Mouse (Mus musculus) CH12.LX (cell line): Measurements from ENCODE around the gene Mkln1. TPM values are rescaled to one million over a fixed set of nuclear protein-coding genes. Genes with fewer than 3 reads are reported as not detected.

Source experiments
- DNase-seq: peaks from one replicate; pipeline ENCODE4 v3.0.0-alpha.2; 2013; ENCODE audit errors: extremely low read depth
- H3K27ac ChIP-seq: 2 replicates; pipeline ENCODE4 v1.5.1; 2012; ENCODE audit warnings: low read depth, mild to moderate bottlenecking, control low read depth, moderate library complexity; ENCODE audit not compliant: insufficient read depth
- H3K27me3 ChIP-seq: replicated peaks from 2 replicates; pipeline ENCODE3; 2012; ENCODE audit warnings: inconsistent platforms
- H3K36me3 ChIP-seq, 2 experiments: replicated peaks in 1 of 2; 2 replicates each; pipeline versions ENCODE3 to v1.6.1; 2012; ENCODE audit warnings: inconsistent platforms in 1 of 2, low read length in 1 of 2, mild to moderate bottlenecking in 1 of 2, mixed read lengths in 1 of 2, moderate library complexity in 1 of 2; ENCODE audit not compliant: control insufficient read depth in 1 of 2, insufficient read depth in 1 of 2
- H3K4me1 ChIP-seq, 2 experiments: 2 replicates each; pipeline ENCODE4 v1.6.1; 2012; ENCODE audit warnings: inconsistent platforms in 1 of 2, moderate library complexity in 1 of 2; ENCODE audit not compliant: insufficient read depth in 2 of 2, control insufficient read depth in 1 of 2
- H3K4me2 ChIP-seq: 2 replicates; pipeline ENCODE4 v1.6.1; 2012; ENCODE audit warnings: low read depth, mild to moderate bottlenecking, control low read depth; ENCODE audit not compliant: poor library complexity, insufficient read depth, severe bottlenecking
- H3K4me3 ChIP-seq, 3 experiments: fragments of 150-350 bp in 1 of 3; sonication (generic) in 1 of 3; replicated peaks in 1 of 3; 2 replicates each; pipeline versions ENCODE3 to v1.5.1; 2011 to 2012; ENCODE audit warnings: low read depth in 2 of 3, low read length in 2 of 3, mild to moderate bottlenecking in 2 of 3, moderate library complexity in 2 of 3, control low read depth in 1 of 3, improper control_type of control experiment in 1 of 3, inconsistent platforms in 1 of 3, mixed read lengths in 1 of 3; ENCODE audit not compliant: poor library complexity in 1 of 3
- H3K79me2 ChIP-seq: replicated peaks from 2 replicates; pipeline ENCODE4 v1.6.1; 2012; ENCODE audit warnings: mild to moderate bottlenecking, moderate library complexity; ENCODE audit not compliant: control insufficient read depth, poor library complexity, insufficient read depth, severe bottlenecking; ENCODE audit errors: extremely low read depth
- H3K9ac ChIP-seq: 2 replicates; pipeline ENCODE4 v1.6.1; 2012; ENCODE audit warnings: low read depth, mild to moderate bottlenecking, control low read depth, moderate library complexity; ENCODE audit not compliant: insufficient read depth
- H3K9me3 ChIP-seq: replicated peaks from 2 replicates; pipeline ENCODE3; 2012; ENCODE audit warnings: low read length, inconsistent platforms, mixed read lengths
- CTCF ChIP-seq, 2 experiments: IDR thresholded peaks in 1 of 2; conservative IDR thresholded peaks in 1 of 2; 2 replicates each; pipeline ENCODE4 v1.5.1; 2011 to 2012; ENCODE audit warnings: low read depth in 2 of 2, low read length in 2 of 2, improper control_type of control experiment in 1 of 2, inconsistent platforms in 1 of 2, mild to moderate bottlenecking in 1 of 2, moderate library complexity in 1 of 2
- EP300 ChIP-seq: IDR thresholded peaks from 2 replicates; pipeline ENCODE4 v1.6.1; 2011; ENCODE audit warnings: low read length, improper control_type of control experiment
- ETS1 ChIP-seq: conservative IDR thresholded peaks from 2 replicates; pipeline ENCODE4 v1.6.1; 2012; ENCODE audit warnings: low read depth, mild to moderate bottlenecking, inconsistent platforms, low read length, improper control_type of control experiment, moderate library complexity
- HCFC1 ChIP-seq: IDR thresholded peaks from 2 replicates; pipeline ENCODE4 v1.6.1; 2012; ENCODE audit warnings: low read depth, mild to moderate bottlenecking, inconsistent platforms, low read length, improper control_type of control experiment
- JUN ChIP-seq: IDR thresholded peaks from 2 replicates; pipeline ENCODE4 v1.6.1; 2011; ENCODE audit warnings: low read depth, mild to moderate bottlenecking, low read length, improper control_type of control experiment, moderate library complexity; ENCODE audit not compliant: insufficient read depth
- KAT2A ChIP-seq: IDR thresholded peaks from 2 replicates; pipeline ENCODE4 v1.6.1; 2012; ENCODE audit warnings: low read length, improper control_type of control experiment, inconsistent platforms; ENCODE audit not compliant: insufficient replicate concordance
- MAFK ChIP-seq: IDR thresholded peaks from 2 replicates; pipeline ENCODE4 v1.6.1; 2011; ENCODE audit warnings: low read length, improper control_type of control experiment; ENCODE audit not compliant: insufficient replicate concordance
- MAZ ChIP-seq: IDR thresholded peaks from 2 replicates; pipeline ENCODE4 v1.6.1; 2012; ENCODE audit warnings: low read depth, mild to moderate bottlenecking, inconsistent platforms, low read length, improper control_type of control experiment, moderate library complexity
- MEF2A ChIP-seq: IDR thresholded peaks from 2 replicates; pipeline ENCODE4 v1.6.1; 2014; ENCODE audit warnings: low read depth, mild to moderate bottlenecking, inconsistent platforms, low read length, improper control_type of control experiment, borderline replicate concordance
- PAX5 ChIP-seq: IDR thresholded peaks from 2 replicates; pipeline ENCODE4 v1.6.1; 2012; ENCODE audit warnings: low read length, inconsistent platforms, mixed read lengths
- SMC3 ChIP-seq: IDR thresholded peaks from 2 replicates; pipeline ENCODE4 v1.6.1; 2011; ENCODE audit warnings: low read depth, low read length, improper control_type of control experiment
- TBP ChIP-seq: conservative IDR thresholded peaks from 2 replicates; pipeline ENCODE4 v1.6.1; 2011; ENCODE audit warnings: low read depth, low read length, improper control_type of control experiment
- USF2 ChIP-seq: conservative IDR thresholded peaks from 2 replicates; pipeline ENCODE4 v1.6.1; 2011; ENCODE audit warnings: low read depth, low read length, improper control_type of control experiment
- ZNF384 ChIP-seq: IDR thresholded peaks from 2 replicates; pipeline ENCODE4 v1.6.1; 2012; ENCODE audit warnings: low read depth, low read length, improper control_type of control experiment, inconsistent platforms
- dilution Hi-C: fragments of 300-500 bp; cut with MboI; formaldehyde crosslinking; loops from 2 replicates; pipeline ENCODE4 v1.14.3; 2020; ENCODE audit warnings: low sequenced_read_pairs; ENCODE audit not compliant: extremely low pct_unique_long_range_greater_than_20kb, extremely low pct_ligation_motif_present
- in situ Hi-C: fragments of 300-500 bp; cut with MboI; formaldehyde crosslinking; loops from 3 replicates; pipeline ENCODE4 v1.14.3; 2019; ENCODE audit warnings: low sequenced_read_pairs, low pct_ligation_motif_present, low pct_unique_long_range_greater_than_20kb, mixed read lengths
- polyA plus RNA-seq: library from polyadenylated mRNA; unstranded; fragments of >175 nt; gene quantifications from 2 replicates; pipeline ENCODE4 v1.2.1, GENCODE M21; 2012; ENCODE audit warnings: low read depth; ENCODE audit not compliant: insufficient read length
- total RNA-seq, 2 experiments: library from RNA; depleted of rRNA; stranded (reverse); fragments of 300-350 nt in 1 of 2; fragments of >200 nt in 1 of 2; gene quantifications; 2 replicates each; pipeline ENCODE4 v1.2.3; 2012 to 2014

The Mkln1 gene
- total and polyA plus RNA-seq, 3 experiments, result 79.6 to 127 (median 115) TPM

DNA sequence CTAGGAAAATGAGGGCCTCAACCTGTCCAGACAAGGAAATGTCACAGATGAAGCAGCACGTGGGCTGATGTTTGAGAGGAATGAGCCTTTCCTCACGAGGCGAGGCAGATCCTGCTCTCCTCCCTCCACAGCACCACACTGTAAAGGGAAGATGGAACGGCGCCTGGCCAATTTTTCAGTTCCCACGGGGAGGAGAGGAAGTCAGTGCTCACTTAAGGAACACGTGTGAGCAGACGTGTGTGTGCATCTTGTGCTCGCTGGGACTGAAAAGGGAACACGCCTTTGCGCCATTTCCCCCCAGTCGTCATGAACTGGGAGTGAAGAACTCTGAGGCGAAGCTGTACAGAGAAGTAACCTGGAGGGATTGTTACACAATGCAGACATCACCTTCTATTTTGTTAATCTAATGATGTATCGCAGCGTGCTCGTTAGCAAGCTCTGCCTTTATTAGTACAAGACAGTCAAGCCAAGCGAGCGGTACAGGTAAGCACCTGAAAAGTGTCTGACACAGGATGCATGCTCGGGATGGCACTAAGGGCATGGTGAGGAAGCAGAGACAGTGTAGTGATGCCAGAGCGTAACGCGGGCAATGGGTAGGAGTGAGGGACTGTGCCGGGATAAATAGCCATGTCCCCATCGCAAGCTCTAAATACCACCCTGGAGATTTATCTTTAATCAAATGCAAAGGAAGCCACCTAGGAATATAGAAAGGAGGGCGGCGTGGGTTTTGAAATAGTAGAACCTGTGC, 41.9 kb upstream of the Mkln1 start:
- no peak overlapping the region for H3K4me3 ChIP-seq
- no peaks in the 10 kb centered on the region for H3K79me2 ChIP-seq
- in situ Hi-C loops, result no loop called here
- TF ChIP-seq CTCF (conservative IDR thresholded peaks at IDR 0.05 in 1 of 2, IDR thresholded peaks at IDR 0.05 in 1 of 2; ENCODE audit: low read depth in 2 of 2, low read length in 2 of 2) (no peak), PAX5 (no peak), KAT2A (no peak), HCFC1 (no peak)
- H3K9ac ChIP-seq, result no peak overlapping the region
- H3K27me3 ChIP-seq, result no peaks in the 10 kb centered on the region
- DNase-seq, result no peak
- no peaks in the 10 kb centered on the region for H3K36me3 ChIP-seq
- H3K4me2 ChIP-seq, result no peak overlapping the region
- peaks cover 0 to 10% of the 10 kb centered on the region in 2 experiments; a peak in 2 of 4 replicates for H3K4me1 ChIP-seq
- dilution Hi-C loops, result no loop called here
- no peaks in the 10 kb centered on the region for H3K9me3 ChIP-seq
- H3K27ac ChIP-seq, result no peak overlapping the region

DNA sequence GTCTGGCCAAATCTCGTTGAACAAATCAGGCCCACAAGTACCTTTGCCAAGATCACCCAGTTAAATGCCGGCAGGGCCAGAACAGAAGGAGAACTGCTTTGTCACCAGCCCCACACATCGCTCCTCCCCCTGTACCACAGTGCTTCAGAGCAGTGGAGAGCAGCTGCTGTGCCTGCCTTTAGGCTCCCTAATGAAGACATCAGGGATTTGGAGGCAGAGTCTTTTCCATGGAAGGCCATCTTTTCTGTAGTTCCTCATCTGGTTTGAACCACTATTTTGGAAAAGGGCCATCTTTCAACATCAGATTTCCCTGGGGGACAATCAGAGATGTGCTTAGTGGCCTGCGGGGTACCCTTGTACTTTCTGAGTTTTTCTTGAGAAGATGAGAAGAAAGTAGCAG, 41.2 kb upstream of the Mkln1 start:
- in situ Hi-C loops (no loop called here), dilution Hi-C loops (no loop called here)
- no peaks in the 10 kb centered on the region for H3K9me3 ChIP-seq
- TF ChIP-seq MEF2A (no peak), EP300 (no peak), TBP (no peak), JUN (no peak), SMC3 (no peak)
- H3K79me2 ChIP-seq, result no peaks in the 10 kb centered on the region
- H3K4me3 ChIP-seq, result no peak overlapping the region
- H3K9ac ChIP-seq, result no peak overlapping the region
- no peaks in the 10 kb centered on the region for H3K27me3 ChIP-seq
- H3K36me3 ChIP-seq, result no peaks in the 10 kb centered on the region
- no peak overlapping the region for H3K4me2 ChIP-seq
- peaks cover 0 to 10% of the 10 kb centered on the region in 2 experiments; a peak in 2 of 4 replicates for H3K4me1 ChIP-seq
- DNase-seq, result no peak
- no peak overlapping the region for H3K27ac ChIP-seq

DNA sequence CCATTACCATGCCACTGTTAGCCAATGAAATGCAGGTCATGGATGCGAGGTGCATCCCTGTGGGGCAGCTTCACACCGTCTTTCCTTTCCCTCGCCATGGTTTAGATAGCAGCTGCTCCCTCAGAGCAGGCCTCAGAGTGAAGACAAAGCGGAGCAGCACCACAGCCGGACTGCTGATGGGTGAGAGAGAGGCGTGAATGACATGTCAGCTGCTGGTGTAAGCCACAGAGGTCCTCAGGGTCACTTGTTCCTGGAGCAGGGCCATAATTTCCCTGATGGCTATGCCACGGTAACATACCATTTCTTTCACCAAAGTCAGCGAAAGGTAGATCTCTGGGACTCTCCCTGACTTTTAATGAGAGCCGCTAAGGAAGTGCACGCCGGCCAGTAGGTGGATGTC, 35.9 kb upstream of the Mkln1 start:
- Histone ChIP-seq H3K4me2 (no peak overlapping the region), H3K79me2 (no peaks in the 10 kb centered on the region), H3K4me1 (peaks cover 0 to 11% of the 10 kb centered on the region in 2 experiments; a peak in 3 of 4 replicates), H3K27me3 (no peaks in the 10 kb centered on the region), H3K9ac (no peak overlapping the region), H3K27ac (no peak overlapping the region), H3K4me3 (no peak overlapping the region), H3K9me3 (peaks cover 3% of the 10 kb centered on the region), H3K36me3 (no peaks in the 10 kb centered on the region)
- dilution Hi-C loops (no loop called here), in situ Hi-C loops (no loop called here)
- TF ChIP-seq ZNF384 (no peak), ETS1 (no peak), MAFK (no peak), USF2 (no peak), MAZ (no peak)
- no peak for DNase-seq
